Mouse (Mus musculus) myocyte (in vitro differentiated cells): ENCODE data around the gene Zbtb24.

Experiments
- CEBPB ChIP-seq: IDR thresholded peaks from 2 replicates; pipeline ENCODE4 v1.6.1; 2011; ENCODE audit warnings: mild to moderate bottlenecking, moderate library complexity; ENCODE audit not compliant: poor library complexity, insufficient read depth, severe bottlenecking
- E2F4 ChIP-seq: IDR thresholded peaks from one replicate; pipeline ENCODE4 v1.6.1; 2011; ENCODE audit warnings: mild to moderate bottlenecking, control low read depth, moderate library complexity; ENCODE audit not compliant: insufficient read depth
- MAX ChIP-seq: IDR thresholded peaks from one replicate; pipeline ENCODE4 v1.6.1; 2011; ENCODE audit warnings: low read depth, mild to moderate bottlenecking, control low read depth
- POLR2A ChIP-seq: IDR thresholded peaks from one replicate; pipeline ENCODE4 v1.6.1; 2011; ENCODE audit warnings: low read depth, mild to moderate bottlenecking, control low read depth, moderate library complexity; ENCODE audit not compliant: insufficient read length
- SRF ChIP-seq: IDR thresholded peaks from one replicate; pipeline ENCODE4 v1.6.1; 2011; ENCODE audit warnings: low read depth; ENCODE audit not compliant: control insufficient read depth, insufficient read length
- TCF12 ChIP-seq: IDR thresholded peaks from one replicate; pipeline ENCODE4 v1.6.1; 2011; ENCODE audit warnings: mild to moderate bottlenecking, control low read depth; ENCODE audit not compliant: poor library complexity, insufficient read depth, severe bottlenecking
- USF1 ChIP-seq: IDR thresholded peaks from one replicate; pipeline ENCODE4 v1.6.1; 2011; ENCODE audit warnings: low read depth, mild to moderate bottlenecking, control low read depth, moderate library complexity

GRCm38 (mm10) chr10:41472534-41472933 lies 22.4 kb downstream of the Zbtb24 start:
- TF ChIP-seq POLR2A (no peak), SRF (no peak), MAX (no peak), USF1 (no peak), E2F4 (no peak), TCF12 (no peak), CEBPB (no peak)
